Mouse (Mus musculus) neural tube, embryonic 12.5 days (tissue): ENCODE results near the gene Nav2. TPM values are rescaled to one million over a fixed set of nuclear protein-coding genes. Genes with fewer than 3 reads are reported as not detected.

Experiments used
- ATAC-seq: fragments of 200-750 bp; cut with Nextera tagmentation; 2 replicates; pipeline ENCODE4 v1.8.0; 2017; ENCODE audit warnings: low read depth, mild to moderate bottlenecking, moderate TSS enrichment, moderate library complexity; ENCODE audit not compliant: low FRiP score
- H3K27ac ChIP-seq: fragments of 300-500 bp; sonication (generic); 2 replicates; pipeline ENCODE4 v1.5.1; 2016
- H3K27me3 ChIP-seq: fragments of 300-500 bp; sonication (generic); replicated peaks from 2 replicates; pipeline ENCODE4 v1.6.1; 2016; ENCODE audit warnings: mild to moderate bottlenecking
- H3K36me3 ChIP-seq: fragments of 300-500 bp; sonication (generic); 2 replicates; pipeline ENCODE4 v1.6.1; 2016; ENCODE audit warnings: mild to moderate bottlenecking
- H3K4me1 ChIP-seq: fragments of 300-500 bp; sonication (generic); 2 replicates; pipeline ENCODE4 v1.6.1; 2016
- H3K4me2 ChIP-seq: fragments of 300-500 bp; sonication (generic); replicated peaks from 2 replicates; pipeline ENCODE4 v1.6.1; 2016; ENCODE audit warnings: mild to moderate bottlenecking
- H3K4me3 ChIP-seq: fragments of 300-500 bp; sonication (generic); 2 replicates; pipeline ENCODE4 v1.5.1; 2016
- H3K9ac ChIP-seq: fragments of 300-500 bp; sonication (generic); 2 replicates; pipeline ENCODE4 v1.6.1; 2016; ENCODE audit warnings: mild to moderate bottlenecking
- H3K9me3 ChIP-seq: fragments of 300-500 bp; sonication (generic); 2 replicates; pipeline ENCODE4 v1.6.1; 2016; ENCODE audit warnings: mild to moderate bottlenecking
- WGBS: fragments of 180-500 bp; shearing (Covaris S2); methylation state at CpG from one replicate; pipeline ENCODE4 v1.1.7; 2016; 5-methylcytosine and 5-hydroxymethylcytosine counted together
- polyA plus RNA-seq: library from polyadenylated mRNA; unstranded; fragments of >200 nt; fragmentation: Nextera tagmentation; extraction: Ambion mirVana; gene quantifications from 2 replicates; pipeline ENCODE4 v1.2.1, GENCODE M21; 2016

Nav2 gene
- polyA plus RNA-seq, 1 experiment from 2014 or later: 25.2 TPM

GRCm38 (mm10) chr7:49122498-49122897 lies 214.0 kb downstream of the Nav2 start:
- 72% methylated on average over 7 of the region's 7 CpGs for WGBS
- no peak overlapping the region for H3K27ac ChIP-seq
- H3K9ac ChIP-seq: no peak overlapping the region
- H3K9me3 ChIP-seq: no peaks in the 10 kb centered on the region
- no peak overlapping the region for H3K4me2 ChIP-seq
- no peak for ATAC-seq
- H3K4me1 ChIP-seq: peaks cover 27% of the 10 kb centered on the region
- no peak overlapping the region for H3K4me3 ChIP-seq
- H3K36me3 ChIP-seq: no peaks in the 10 kb centered on the region
- H3K27me3 ChIP-seq: no peaks in the 10 kb centered on the region

- peaks cover 7% of the 10 kb centered on the region for H3K4me1 ChIP-seq
- ATAC-seq: no peak
- H3K9ac ChIP-seq: no peak overlapping the region
- H3K4me3 ChIP-seq: no peak overlapping the region
- H3K9me3 ChIP-seq: no peaks in the 10 kb centered on the region
- no peaks in the 10 kb centered on the region for H3K36me3 ChIP-seq
- WGBS: 40% methylated on average over 3 of the region's 3 CpGs
- no peaks in the 10 kb centered on the region for H3K27me3 ChIP-seq
- no peak overlapping the region for H3K4me2 ChIP-seq
- H3K27ac ChIP-seq: no peak overlapping the region
Measured at GRCm38 (mm10) chr7:49125545-49125944, 217.0 kb downstream of the Nav2 start.

- Histone ChIP-seq H3K4me2 (no peak overlapping the region), H3K27me3 (no peaks in the 10 kb centered on the region), H3K9ac (no peak overlapping the region), H3K27ac (no peak overlapping the region), H3K36me3 (no peaks in the 10 kb centered on the region), H3K4me1 (no peaks in the 10 kb centered on the region), H3K4me3 (no peak overlapping the region), H3K9me3 (no peaks in the 10 kb centered on the region)
- WGBS: 89% methylated on average over 8 of the region's 8 CpGs
- no peak for ATAC-seq
Measured at GRCm38 (mm10) chr7:49128224-49128623, 219.7 kb downstream of the Nav2 start.

- Histone ChIP-seq H3K9ac (no peak overlapping the region), H3K4me3 (no peak overlapping the region), H3K4me1 (no peaks in the 10 kb centered on the region), H3K9me3 (no peaks in the 10 kb centered on the region), H3K36me3 (no peaks in the 10 kb centered on the region), H3K27me3 (no peaks in the 10 kb centered on the region), H3K27ac (no peak overlapping the region), H3K4me2 (no peak overlapping the region)
- peak; percentile 45 for ATAC-seq
- 44% methylated on average over 10 of the region's 10 CpGs for WGBS
Measured at GRCm38 (mm10) chr7:49132851-49133351, 224.4 kb downstream of the Nav2 start.

- no peaks in the 10 kb centered on the region for H3K36me3 ChIP-seq
- H3K27me3 ChIP-seq: no peaks in the 10 kb centered on the region
- no peak overlapping the region for H3K27ac ChIP-seq
- ATAC-seq: no peak
- H3K9me3 ChIP-seq: no peaks in the 10 kb centered on the region
- H3K9ac ChIP-seq: no peak overlapping the region
- H3K4me2 ChIP-seq: no peak overlapping the region
- H3K4me1 ChIP-seq: no peaks in the 10 kb centered on the region
- WGBS: 80% methylated on average over 5 of the region's 5 CpGs
- no peak overlapping the region for H3K4me3 ChIP-seq
Measured at GRCm38 (mm10) chr7:49134396-49134795, 225.9 kb downstream of the Nav2 start.

GRCm38 (mm10) chr7:49139762-49140161 lies 231.2 kb downstream of the Nav2 start:
- no peak overlapping the region for H3K4me2 ChIP-seq
- no peaks in the 10 kb centered on the region for H3K36me3 ChIP-seq
- 90% methylated on average over 2 of the region's 2 CpGs for WGBS
- H3K4me1 ChIP-seq: no peaks in the 10 kb centered on the region
- H3K27ac ChIP-seq: no peak overlapping the region
- H3K27me3 ChIP-seq: no peaks in the 10 kb centered on the region
- no peak overlapping the region for H3K9ac ChIP-seq
- no peak overlapping the region for H3K4me3 ChIP-seq
- no peak for ATAC-seq
- no peaks in the 10 kb centered on the region for H3K9me3 ChIP-seq

- Histone ChIP-seq H3K9me3 (no peaks in the 10 kb centered on the region), H3K4me1 (peaks cover 12% of the 10 kb centered on the region), H3K27me3 (no peaks in the 10 kb centered on the region), H3K36me3 (no peaks in the 10 kb centered on the region), H3K4me3 (no peak overlapping the region), H3K27ac (no peak overlapping the region), H3K9ac (no peak overlapping the region), H3K4me2 (no peak overlapping the region)
- no peak for ATAC-seq
- 84% methylated on average over 7 of the region's 7 CpGs for WGBS
Measured at GRCm38 (mm10) chr7:49143966-49144365, 235.4 kb downstream of the Nav2 start.

GRCm38 (mm10) chr7:49145749-49146670 lies 237.5 kb downstream of the Nav2 start:
- peak; percentile 19; the same call in 1 of the 2 replicates for ATAC-seq
- no peaks in the 10 kb centered on the region for H3K27me3 ChIP-seq
- H3K4me1 ChIP-seq: peaks cover 12% of the 10 kb centered on the region
- no peak overlapping the region for H3K4me2 ChIP-seq
- peak overlapping the region; percentile 37; the same call in 1 of the 2 replicates for H3K27ac ChIP-seq
- H3K9me3 ChIP-seq: no peaks in the 10 kb centered on the region
- 0 out of 2 replicates have a peak overlapping the region, but pooled peaks have one; percentile 23 for H3K9ac ChIP-seq
- H3K4me3 ChIP-seq: no peak overlapping the region
- no peaks in the 10 kb centered on the region for H3K36me3 ChIP-seq
- WGBS: 55% methylated on average over 22 of the region's 22 CpGs

- peak; percentile 56; the same call in 1 of the 2 replicates for ATAC-seq
- H3K27ac ChIP-seq: no peak overlapping the region
- H3K36me3 ChIP-seq: no peaks in the 10 kb centered on the region
- 59% methylated on average over 5 of the region's 5 CpGs for WGBS
- H3K4me1 ChIP-seq: peaks cover 7% of the 10 kb centered on the region; the same call in 1 of the 2 replicates
- no peaks in the 10 kb centered on the region for H3K27me3 ChIP-seq
- H3K4me2 ChIP-seq: no peak overlapping the region
- H3K9ac ChIP-seq: no peak overlapping the region
- H3K4me3 ChIP-seq: no peak overlapping the region
- H3K9me3 ChIP-seq: peaks cover 19% of the 10 kb centered on the region
Measured at GRCm38 (mm10) chr7:49152297-49152696, 243.8 kb downstream of the Nav2 start.

- 69% methylated on average over 9 of the region's 9 CpGs for WGBS
- Histone ChIP-seq H3K9ac (no peak overlapping the region), H3K4me1 (peaks cover 7% of the 10 kb centered on the region; the same call in 1 of the 2 replicates), H3K4me2 (no peak overlapping the region), H3K9me3 (peaks cover 19% of the 10 kb centered on the region), H3K27me3 (no peaks in the 10 kb centered on the region), H3K36me3 (no peaks in the 10 kb centered on the region), H3K27ac (no peak overlapping the region), H3K4me3 (no peak overlapping the region)
- no peak for ATAC-seq
Measured at GRCm38 (mm10) chr7:49152713-49153112, 244.2 kb downstream of the Nav2 start.

GRCm38 (mm10) chr7:49158641-49159381 lies 250.3 kb downstream of the Nav2 start:
- 0 out of 2 replicates have a peak, but pooled peaks have one; percentile 17 for ATAC-seq
- Histone ChIP-seq H3K4me2 (no peak overlapping the region), H3K27me3 (no peaks in the 10 kb centered on the region), H3K36me3 (no peaks in the 10 kb centered on the region), H3K9me3 (peaks cover 19% of the 10 kb centered on the region), H3K4me3 (no peak overlapping the region), H3K4me1 (peaks cover 21% of the 10 kb centered on the region), H3K9ac (no peak overlapping the region), H3K27ac (no peak overlapping the region)
- 77% methylated on average over 12 of the region's 12 CpGs for WGBS
